Mouse (Mus musculus): ENCODE measurements around the gene Tspan12.
A peak's percentile ranks its signal among the peaks of the same experiment; 100 is the strongest.
"Not testable (repeated sequence)": the region's sequence is repeated elsewhere in the genome, so short reads cannot be mapped to it uniquely, and the experiment has no call there.

Gene Tspan12

DNA sequence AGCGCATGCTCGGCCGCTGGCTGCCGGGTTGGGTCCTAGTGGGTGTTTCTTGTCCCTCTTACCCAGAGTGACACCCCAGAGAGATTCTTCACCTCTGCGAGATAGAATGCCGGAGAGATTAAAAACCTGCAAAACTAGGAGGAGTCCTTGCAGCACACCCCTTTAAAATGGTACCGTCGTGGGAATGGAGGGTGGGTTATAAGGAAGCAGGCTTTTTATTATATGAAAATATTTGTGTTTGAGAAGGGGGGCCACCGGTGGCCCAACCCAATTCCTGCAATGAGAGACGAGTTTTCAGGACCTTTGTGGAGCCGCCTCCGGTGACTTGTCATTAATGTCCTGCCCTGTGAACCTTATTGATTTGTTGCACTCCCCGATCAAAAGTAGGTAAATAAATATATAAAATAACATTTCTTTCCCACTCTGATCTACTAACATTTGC lies at the start of gene Tspan12:
Tspan12 (minus strand) TSS at position 172 of the 442 bp plus-strand sequence.
- DNase-seq (ENCODE audit: low read depth, low spot score) = no peak

DNA sequence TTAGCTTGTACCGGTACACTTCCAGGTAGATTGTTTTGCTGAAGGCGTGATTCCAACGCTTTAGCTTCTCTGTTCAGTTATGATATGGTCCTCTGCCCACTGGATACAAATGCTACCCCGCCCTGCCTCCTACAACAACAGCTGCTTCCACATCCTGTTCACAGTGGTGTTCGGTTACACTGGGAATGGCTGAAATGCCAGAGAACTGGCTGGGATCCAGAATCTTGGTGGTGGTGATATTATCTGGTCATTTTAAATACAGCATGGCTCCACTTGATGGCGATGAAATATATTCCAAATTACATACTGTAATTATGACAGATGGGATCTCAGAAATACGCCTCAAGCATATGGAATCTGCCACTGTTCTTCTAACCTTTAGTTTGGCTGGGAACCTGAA lies 42.1 kb upstream of the Tspan12 start:
- no peak for DNase-seq (ENCODE audit: low read depth, low spot score)

DNA sequence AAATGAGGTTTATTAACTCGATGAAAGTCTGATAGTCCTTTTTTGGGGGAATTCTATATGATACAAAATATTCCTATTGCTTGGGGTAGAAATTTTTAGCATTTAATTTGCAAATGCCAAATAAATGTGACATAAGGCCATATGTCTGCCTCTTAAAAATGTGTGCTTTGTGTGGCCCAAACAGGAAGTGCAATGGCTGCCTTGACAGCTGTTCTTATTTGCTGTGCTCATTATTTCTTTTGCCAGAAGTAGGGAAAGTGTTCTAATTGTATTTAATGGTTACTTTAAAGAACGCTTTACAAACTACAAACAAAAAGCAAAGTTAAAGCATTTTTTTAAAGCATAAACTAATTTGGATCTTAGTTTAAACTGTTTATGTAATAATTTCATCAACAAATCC lies 36.8 kb upstream of the Tspan12 start:
- no peak for DNase-seq (ENCODE audit: low read depth, low spot score)

DNA sequence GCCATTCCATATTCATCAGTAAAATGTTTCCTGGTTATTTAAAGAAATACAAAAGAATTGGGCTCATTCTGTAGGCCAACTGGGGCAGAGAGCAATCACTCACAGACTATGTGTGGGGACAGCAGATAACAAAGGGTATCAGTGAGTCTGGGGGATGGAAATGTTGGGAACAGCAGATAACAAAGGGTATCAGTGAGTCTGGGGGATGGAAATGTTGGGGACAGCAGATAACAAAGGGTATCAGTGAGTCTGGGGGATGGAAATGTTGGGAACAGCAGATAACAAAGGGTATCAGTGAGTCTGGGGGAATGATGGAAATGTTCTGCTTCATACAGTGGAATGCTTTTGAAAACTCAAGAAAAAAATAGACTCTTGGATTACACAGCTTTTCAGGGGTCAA lies 35.7 kb upstream of the Tspan12 start:
- DNase-seq (ENCODE audit: low read depth, low spot score) = not testable (repeated sequence)

DNA sequence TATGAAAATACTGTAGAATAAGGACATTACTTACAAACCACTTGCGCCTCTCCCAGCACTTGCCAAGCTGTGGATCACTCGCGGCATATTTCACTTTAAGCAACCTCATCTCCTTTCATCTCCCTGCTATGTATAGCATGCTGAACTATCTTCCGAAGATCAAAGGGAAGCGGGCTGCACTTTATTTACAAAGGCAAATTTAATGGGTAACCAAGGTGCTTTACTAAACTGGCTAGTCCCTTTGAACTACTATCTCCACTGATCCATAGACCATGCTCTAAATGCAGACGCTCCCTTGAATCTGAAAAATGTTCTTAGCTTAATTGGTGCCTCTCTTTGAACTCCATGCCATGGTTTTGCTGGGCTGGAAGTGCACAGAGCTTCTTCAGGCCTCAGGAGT lies 27.2 kb upstream of the Tspan12 start:
- no peak for DNase-seq (ENCODE audit: low read depth, low spot score)

DNA sequence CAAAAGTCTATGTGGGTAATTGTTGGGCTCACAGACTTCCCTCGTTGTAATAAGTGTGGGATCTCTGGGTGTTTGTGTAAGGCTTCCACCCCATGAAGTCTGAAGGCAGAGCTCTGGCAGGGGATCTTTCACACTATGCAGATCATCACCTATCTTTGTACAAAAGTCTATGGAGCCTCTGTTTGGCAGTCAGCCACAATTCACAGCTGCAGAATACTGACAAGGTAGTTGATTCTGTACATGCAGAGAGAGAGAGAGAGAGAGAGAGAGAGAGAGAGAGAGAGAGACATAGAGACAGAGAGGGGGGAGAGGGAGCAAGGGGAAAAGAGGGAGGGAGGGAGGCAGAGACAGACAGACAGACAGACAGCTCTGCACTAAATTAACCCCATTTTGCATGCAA lies 15.0 kb upstream of the Tspan12 start:
- DNase-seq (ENCODE audit: low read depth, low spot score) = no peak

DNA sequence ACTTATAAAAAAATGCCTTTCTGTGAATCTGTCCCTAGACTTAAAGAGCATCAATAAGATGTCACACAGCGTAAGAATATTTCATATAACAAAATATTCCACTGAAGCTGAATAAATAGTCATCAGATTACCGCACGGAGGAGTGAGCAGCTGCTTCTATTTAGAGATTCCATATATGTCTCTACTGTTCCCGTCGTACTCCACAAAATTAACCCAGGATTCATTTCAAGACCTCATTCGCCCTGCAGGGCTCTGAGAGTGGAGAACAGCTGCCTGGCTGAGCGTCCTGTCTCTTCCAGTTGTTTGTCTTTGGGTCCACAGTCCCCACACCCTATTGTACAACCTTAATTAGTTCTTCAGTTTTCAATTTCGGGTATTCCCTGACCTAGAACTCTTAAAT lies 11.9 kb upstream of the Tspan12 start:
- DNase-seq (ENCODE audit: low read depth, low spot score) = no peak

DNA sequence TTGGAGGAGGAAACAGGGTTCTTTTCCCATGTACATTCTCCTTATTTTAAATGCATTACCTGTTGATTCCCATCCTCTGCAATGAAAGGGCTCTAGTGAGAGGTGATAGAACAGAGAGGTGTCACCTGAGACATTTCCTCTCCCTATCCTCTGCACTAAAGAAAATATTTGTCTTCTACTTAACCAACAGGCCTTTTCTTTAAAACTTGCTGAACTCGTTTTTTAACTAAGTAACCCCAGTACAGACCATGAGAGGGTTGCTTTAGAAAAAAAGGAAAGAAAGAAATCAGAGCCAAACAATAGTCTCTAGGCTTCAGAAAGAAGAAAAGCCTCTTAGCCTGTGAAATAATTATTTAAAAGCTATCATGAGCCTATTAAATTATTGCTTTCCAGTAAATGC lies 11.2 kb upstream of the Tspan12 start:
- DNase-seq (ENCODE audit: low read depth, low spot score) = no peak

DNA sequence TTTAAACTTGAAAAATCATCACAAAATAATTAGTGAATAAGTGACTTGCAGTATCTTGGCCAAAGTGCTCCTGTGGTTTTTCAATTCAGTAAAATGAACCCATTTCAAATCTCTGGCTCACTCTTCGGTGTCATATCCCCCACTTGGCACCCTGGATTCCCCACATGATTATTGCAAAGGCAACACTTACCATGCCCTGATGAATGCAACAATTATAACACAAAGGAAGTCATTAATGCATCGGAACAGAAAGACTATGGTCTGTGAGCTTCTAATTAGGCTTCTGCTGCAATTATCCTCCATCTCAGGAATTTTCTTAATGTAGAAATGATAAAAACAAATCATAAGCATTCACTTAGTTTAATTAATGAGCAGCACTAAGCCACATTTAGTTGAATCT lies 9.0 kb upstream of the Tspan12 start:
- DNase-seq (ENCODE audit: low read depth, low spot score) = no peak

DNA sequence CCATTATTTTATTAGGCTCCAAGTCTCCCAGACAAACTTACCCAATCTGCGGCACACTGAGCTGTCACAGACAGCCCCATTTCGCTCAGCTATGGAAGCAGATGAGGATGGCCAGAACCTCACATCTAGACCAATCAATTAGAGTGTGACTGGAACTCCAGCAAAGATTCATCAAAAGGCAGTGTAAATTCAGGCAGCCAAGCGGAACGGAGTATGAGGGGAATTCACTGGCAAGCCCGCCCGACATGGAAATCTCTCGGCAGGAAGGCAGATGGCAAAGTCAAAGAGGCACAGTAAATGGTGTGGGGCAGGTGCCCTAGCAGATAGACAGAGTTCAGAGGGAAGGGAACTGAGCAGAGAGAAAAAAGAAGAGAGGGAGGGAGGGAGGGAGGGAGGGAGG lies 5.5 kb upstream of the Tspan12 start:
- DNase-seq (ENCODE audit: low read depth, low spot score) = no peak

DNA sequence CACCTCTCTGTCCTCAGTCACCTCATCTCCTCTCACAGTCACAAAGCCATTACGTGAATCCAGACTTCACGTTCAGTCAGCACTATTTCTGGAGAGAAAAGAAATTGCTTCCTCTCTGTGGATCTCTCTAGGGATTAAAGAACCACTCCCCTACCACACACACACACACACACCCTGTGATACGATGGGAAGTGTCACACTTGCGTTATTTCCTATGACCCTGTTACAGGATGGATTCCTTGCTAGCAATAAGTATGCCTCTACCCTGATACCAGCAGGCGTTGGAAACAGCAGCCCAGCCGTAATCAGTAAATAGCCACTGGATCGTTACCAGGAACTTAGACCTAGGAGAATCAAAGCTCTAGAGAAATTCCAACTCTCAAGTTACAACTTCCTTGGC lies 3.6 kb upstream of the Tspan12 start:
- no peak for DNase-seq (ENCODE audit: low read depth, low spot score)

DNA sequence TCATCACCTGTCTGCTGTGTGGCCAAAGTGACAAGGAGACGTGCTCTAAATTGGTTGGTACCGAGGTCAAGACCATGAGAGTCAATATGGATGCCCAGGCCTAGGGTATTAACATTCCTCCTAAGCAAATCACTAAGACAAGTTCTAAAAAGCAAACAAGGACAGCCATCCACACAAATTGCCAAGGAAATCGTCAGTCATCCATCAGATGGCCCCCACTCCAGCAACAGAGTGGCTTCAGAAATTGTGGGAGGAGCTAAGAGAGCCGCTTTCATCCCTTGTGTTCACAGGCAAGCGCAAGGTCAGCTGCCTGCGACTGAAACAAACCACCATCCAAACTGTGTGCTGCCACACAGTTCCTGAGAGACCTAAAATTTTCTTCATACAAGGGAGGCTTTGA lies 1.0 kb upstream of the Tspan12 start:
- DNase-seq (ENCODE audit: low read depth, low spot score) = no peak

DNA sequence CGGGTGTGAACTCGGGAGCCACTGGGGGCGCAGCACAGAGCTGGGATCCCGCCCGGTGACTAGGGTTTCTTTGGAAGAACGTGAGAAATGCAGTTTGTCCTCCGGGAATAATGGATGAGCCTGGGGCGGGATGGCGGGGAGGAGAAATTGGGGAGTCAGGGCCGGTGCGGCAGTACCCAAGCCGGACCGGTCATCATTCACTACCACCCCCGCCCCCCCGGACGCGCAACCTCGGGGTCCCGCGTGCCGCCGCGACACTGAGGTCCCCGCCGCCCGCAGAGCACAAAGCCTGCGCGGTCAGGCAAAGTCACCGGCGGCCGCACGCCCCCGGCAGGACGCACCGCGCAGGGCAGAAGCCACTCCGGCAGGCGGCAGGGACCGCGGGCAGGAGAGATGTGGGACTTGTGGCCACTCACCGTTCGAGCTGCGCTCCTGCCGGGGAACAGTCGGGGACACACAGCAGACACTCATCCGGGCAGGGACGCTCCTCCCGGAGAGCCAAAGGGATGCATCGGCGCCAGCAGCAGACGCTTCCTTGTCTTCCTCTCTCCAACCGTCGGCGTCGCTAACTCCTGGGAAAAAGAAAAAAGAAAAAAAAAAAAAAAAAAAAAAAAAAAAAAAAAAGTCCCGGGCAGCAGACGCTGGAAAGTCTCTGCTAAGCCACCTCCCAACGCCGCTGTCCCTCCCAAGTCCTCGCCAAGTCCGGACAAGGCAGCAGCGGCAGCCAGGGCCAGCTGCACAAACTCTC lies 545 bp downstream of the Tspan12 start:
- DNase-seq (ENCODE audit: low read depth, low spot score) = peak; percentile 53

DNA sequence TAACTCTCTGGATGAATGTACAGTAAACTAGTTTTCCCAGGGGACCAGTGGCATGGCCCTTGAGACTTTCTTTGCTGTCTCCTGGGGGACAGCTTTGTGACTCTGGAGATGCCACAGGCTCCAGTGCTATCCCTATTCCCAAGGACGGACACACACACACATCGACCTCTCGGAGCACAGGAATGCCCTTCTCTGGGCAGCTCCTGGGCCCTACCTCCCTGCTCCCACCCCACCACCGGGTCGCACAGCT lies 1.0 kb downstream of the Tspan12 start:
- DNase-seq (ENCODE audit: low read depth, low spot score) = no peak

DNA sequence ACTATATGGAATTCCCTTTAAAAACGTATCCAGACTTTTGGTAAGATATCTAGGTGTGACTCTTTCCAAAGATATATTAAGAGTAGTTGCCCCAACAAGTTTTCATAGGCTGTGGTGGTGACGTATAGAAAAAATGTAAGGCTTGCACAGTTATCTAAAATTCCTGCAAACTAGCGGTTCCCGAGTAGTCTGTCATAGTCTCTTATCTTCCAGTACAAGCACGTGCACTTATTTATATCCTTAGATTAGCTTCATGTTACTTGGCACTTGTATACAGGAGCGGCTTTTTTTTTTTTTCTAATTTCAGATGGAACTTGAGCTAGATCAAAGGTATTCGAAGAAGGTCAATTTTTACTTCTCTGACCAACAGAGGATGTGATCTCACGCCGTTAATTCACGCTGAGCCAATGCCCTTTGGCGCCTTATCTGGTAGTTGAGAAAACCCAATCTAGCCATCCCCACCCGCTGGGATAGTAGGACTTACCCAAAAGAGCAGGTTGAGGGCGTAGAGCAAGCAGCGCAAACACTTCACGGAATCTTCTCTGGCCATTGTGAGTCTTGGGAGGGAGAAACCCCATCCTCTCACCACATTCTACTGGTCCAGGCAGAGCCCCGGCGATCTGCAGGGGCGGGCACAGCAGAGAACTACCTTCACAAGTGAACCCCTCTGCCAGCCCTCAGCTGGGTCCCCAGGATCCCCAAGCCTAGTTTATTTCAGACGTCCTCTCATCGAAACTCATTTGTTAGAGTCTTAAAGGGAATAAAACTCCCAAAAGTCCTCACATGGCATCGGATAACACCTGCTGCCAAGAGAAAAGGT lies 1.6 kb downstream of the Tspan12 start:
- DNase-seq (ENCODE audit: low read depth, low spot score) = no peak

DNA sequence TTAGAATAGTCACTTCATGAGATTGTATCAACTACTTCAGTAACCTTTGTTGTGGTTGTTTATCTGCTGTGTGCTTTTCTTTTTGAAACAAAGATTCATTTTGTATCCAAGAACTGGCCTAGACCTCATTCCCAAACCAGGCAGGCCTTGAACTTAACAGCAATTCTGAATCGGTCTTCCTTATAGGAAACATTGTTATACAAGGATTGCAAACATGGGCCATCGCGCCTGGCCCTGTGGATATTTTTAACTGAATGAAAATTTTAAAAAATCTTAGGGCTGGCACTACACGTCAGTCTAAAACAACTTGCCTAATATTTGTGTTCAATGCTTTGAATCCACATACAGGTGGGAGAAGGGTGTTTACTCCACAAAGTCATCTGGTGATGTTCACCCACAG lies 3.5 kb downstream of the Tspan12 start:
- DNase-seq (ENCODE audit: low read depth, low spot score) = no peak

DNA sequence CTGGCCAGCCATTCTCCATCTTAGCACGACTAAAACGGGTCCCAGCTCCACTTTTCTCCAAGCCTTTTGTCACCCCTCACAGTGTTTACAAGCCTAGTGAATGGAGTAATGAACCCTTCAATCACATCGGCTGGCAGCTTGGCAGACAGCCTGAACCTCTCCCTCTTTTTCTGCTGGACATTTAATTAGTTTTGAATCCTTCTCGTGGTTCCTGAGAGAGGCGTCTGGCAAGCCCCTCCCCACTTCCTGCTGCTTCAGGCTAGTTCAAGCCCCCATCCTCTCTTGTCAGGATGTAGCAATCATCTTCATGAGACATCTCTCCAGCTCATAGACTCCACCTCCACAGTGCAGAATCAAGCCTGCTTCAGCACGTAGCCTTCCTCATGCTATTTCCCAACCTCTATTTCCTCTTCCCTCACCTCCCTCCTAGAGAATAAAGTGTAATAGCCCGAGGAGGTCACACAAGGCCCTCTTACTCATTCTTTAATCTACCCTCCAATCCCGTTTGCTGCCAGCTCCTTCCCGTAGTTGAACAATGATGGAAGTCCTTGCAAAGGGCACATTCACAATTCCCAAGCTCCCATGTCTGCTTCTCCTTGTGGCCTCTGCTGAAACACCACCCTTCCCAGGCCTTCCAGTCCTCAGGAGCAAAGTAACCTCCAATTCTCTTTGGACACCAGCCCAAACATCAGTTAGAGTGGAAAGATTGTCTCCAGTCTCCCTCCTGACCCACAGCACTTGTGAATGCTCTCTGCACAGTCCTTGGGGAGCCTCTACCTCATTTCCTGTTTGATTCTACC lies 12.1 kb downstream of the Tspan12 start:
- DNase-seq (ENCODE audit: low read depth, low spot score) = no peak

DNA sequence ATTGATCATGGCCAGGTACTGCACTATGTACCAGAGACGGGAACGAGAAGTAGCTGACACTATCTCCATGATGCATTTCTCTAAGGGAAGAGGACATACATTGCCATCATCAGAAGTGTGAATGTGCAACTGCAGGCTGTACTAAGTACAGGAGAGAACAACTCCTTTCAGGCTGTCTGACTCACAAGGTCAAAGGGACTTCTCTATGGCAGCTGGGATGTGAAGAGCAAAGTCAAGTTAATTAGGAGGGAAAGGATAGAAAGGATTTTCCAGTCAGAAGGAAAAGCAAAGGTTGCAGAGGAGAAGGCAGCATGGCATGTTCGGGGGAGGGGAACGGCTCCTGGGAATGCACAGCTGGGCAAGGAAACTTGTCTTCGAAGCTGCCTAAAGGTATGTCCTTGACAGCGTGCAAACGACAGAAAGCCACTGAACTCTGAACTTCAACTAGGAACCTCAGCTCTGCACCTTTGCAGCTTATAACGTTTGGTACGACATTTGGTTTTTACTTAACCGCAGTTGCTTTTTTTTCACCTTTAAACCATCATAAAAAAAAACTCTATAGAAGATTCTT lies 13.0 kb downstream of the Tspan12 start:
- DNase-seq (ENCODE audit: low read depth, low spot score) = no peak

DNA sequence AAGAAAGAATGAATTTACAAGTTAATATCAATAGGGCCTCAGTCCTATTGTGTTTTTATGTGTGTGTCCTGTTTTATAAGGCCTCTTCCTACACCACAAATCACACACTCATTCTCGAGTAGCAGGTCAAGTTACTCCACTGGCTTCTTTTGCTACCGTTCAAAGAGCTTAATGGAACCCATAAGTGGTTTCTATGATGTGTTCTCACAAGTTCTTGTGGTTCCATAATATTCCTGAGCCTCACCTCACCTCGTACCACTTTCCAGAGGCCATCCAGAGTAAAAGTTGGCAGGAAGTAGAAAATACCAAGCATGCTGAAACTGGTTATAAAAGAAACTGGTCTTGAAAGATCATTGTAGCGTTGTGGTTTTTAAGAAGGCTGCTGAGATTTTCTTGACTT lies 18.8 kb downstream of the Tspan12 start:
- no peak for DNase-seq (ENCODE audit: low read depth, low spot score)

DNA sequence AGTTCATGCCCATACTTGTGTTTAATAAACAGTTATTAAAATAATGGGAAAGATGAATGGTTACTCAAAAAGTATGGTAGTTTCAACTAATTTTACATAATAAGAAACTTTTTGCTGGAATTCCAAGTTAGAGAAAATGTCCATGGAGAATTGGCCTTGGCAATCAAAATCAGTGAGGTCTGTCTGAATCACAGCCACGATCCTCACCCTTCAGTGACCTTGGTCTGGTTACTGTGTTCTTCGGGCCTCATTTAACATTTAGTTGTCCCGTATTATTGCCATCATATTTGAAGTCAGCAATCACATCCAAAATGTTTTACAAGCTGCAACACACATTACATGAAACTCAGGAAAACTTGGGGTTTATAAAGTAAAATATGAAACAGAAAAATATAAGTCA lies 20.4 kb downstream of the Tspan12 start:
- no peak for DNase-seq (ENCODE audit: low read depth, low spot score)

DNA sequence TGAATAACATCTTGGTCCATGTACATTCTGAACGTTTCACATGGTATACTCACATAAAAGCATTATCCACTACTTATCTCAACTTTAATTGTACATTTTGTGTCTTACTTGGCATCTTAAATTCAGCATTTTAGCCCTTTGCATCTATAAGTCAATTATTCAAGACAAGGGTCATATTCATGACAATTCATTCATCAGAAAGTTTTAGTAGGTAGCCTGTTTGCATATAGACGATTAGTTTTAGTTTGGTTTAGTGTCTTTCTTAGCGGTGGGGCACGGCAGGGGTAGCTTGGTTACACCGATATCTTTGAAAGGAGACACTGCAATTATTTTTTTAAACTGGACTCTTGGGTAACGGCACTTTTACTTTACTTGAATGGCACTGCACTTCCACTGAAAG lies 21.4 kb downstream of the Tspan12 start:
- DNase-seq (ENCODE audit: low read depth, low spot score) = no peak

DNA sequence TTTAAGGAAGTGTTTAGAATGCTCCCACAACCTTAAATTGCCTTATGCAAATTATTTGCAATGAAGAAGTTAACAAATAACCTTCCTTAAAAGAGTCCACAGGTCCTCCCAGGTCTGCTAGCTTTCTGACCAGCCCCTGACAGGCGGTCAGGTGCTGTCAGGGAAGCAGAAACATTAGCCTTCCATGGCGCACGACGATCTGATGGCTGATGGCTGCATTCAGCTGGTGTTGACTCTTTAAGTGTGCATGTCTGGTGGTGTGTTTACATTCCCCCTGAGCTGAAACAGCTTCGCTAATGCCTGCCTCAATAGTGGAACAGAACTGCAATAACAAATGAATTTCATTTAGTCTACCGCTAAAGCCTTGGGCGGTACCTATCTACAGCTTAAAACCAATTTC lies 22.4 kb downstream of the Tspan12 start:
- DNase-seq (ENCODE audit: low read depth, low spot score) = no peak
